Mouse (Mus musculus): ENCODE results near the gene Anks6.
A peak's percentile ranks its signal among the peaks of the same experiment; 100 is the strongest.

GRCm38 (mm10) chr4:46989842-46990241 lies 67.4 kb downstream of the Anks6 start:
- TF ChIP-seq CTCF (IDR thresholded peaks at IDR 0.05; ENCODE audit: low read depth) = peak; percentile 51
- TF ChIP-seq EP300 (IDR thresholded peaks at IDR 0.05; ENCODE audit: low read depth) = no peak
